Mouse (Mus musculus) CH12F3 (cell line): Measurements from ENCODE around the gene Btbd35f11.
"Not testable (repeated sequence)": the region's sequence is repeated elsewhere in the genome, so short reads cannot be mapped to it uniquely, and the experiment has no call there.

Experiments used
- in situ Hi-C: fragments of 300-500 bp; cut with MboI; formaldehyde crosslinking; loops from 2 replicates; pipeline ENCODE4 v1.14.3; 2020; ENCODE audit warnings: low sequenced_read_pairs

The Btbd35f11 gene

GRCm38 (mm10) chrX:3443590-3443989, at the start of gene Btbd35f11:
TSS of gene Btbd35f11 (minus strand) at chrX:3443690.
- in situ Hi-C loops: not testable (repeated sequence)

DNA sequence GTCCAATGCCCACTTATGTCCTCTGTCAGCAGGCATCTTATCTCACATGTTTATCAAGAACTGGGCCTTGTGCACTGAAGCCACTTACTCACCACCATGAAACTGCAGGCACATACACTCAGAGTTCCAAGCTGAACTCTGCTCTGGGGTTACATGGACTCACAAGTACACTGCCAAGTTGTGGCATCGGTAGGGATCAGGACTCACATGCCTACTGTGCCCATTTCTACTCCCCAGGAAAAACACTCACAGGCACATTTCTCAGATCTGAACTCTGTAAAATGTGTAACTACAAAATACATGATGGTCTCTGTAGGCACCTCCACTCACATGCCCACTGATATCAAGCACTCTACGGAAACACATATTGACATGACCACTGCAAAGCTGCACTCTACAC, 33.5 kb downstream of the Btbd35f11 start:
- in situ Hi-C loops: not testable (repeated sequence)
